Mouse (Mus musculus) liver, embryonic 14.5 days (tissue): Measurements from ENCODE around the gene Taf4. TPM values are rescaled to one million over a fixed set of nuclear protein-coding genes. Genes with fewer than 3 reads are reported as not detected.

Experiments used
- ATAC-seq: fragments of 200-750 bp; cut with Nextera tagmentation; 2 replicates; pipeline ENCODE4 v1.8.0; 2017; ENCODE audit warnings: moderate number of reproducible peaks, mild to moderate bottlenecking, moderate library complexity; ENCODE audit not compliant: insufficient read depth
- DNase-seq, 3 experiments: peaks; one replicate each; pipeline ENCODE4 v3.0.0-alpha.2; 2012 to 2013; ENCODE audit warnings: low read depth in 3 of 3, low spot score in 3 of 3
- H3K27ac ChIP-seq: fragments of 300-500 bp; sonication (generic); 2 replicates; pipeline ENCODE4 v1.5.1; 2014; ENCODE audit warnings: moderate library complexity, mild to moderate bottlenecking, control low read depth, inconsistent platforms
- H3K27me3 ChIP-seq: fragments of 300-500 bp; sonication (generic); 2 replicates; pipeline ENCODE4 v1.6.1; 2014; ENCODE audit warnings: mild to moderate bottlenecking, low read length, moderate library complexity; ENCODE audit not compliant: control insufficient read depth, insufficient read depth
- H3K36me3 ChIP-seq: fragments of 300-500 bp; sonication (generic); replicated peaks from 2 replicates; pipeline ENCODE4 v1.6.1; 2014; ENCODE audit warnings: low read depth; ENCODE audit not compliant: control insufficient read depth, insufficient read depth
- H3K4me1 ChIP-seq, 2 experiments: fragments of 200-500 bp in 1 of 2; fragments of 300-500 bp in 1 of 2; sonication (generic) in 1 of 2; replicated peaks; 2 replicates each; pipeline ENCODE4 v1.6.1; 2012 to 2014; ENCODE audit warnings: antibody characterized with exemption in 1 of 2, inconsistent platforms in 1 of 2, low read length in 1 of 2; ENCODE audit not compliant: control insufficient read depth in 2 of 2, insufficient read depth in 2 of 2
- H3K4me2 ChIP-seq: fragments of 300-500 bp; sonication (generic); 2 replicates; pipeline ENCODE4 v1.6.1; 2014; ENCODE audit warnings: low read depth, mild to moderate bottlenecking, control low read depth, moderate library complexity
- H3K4me3 ChIP-seq, 2 experiments: fragments of 200-500 bp in 1 of 2; fragments of 300-500 bp in 1 of 2; sonication (generic) in 1 of 2; 2 replicates each; pipeline ENCODE4 v1.5.1; 2012 to 2014; ENCODE audit warnings: low read depth in 2 of 2, low read length in 2 of 2, mild to moderate bottlenecking in 2 of 2, control low read depth in 1 of 2, inconsistent platforms in 1 of 2, moderate library complexity in 1 of 2; ENCODE audit not compliant: insufficient read depth in 1 of 2
- H3K9ac ChIP-seq: fragments of 300-500 bp; sonication (generic); replicated peaks from 2 replicates; pipeline ENCODE4 v1.6.1; 2014; ENCODE audit warnings: mild to moderate bottlenecking, control low read depth, moderate library complexity
- H3K9me3 ChIP-seq: fragments of 300-500 bp; sonication (generic); 2 replicates; pipeline ENCODE4 v1.6.1; 2016; ENCODE audit warnings: low read length, mixed read lengths; ENCODE audit not compliant: control insufficient read depth
- CTCF ChIP-seq: IDR thresholded peaks from 2 replicates; pipeline ENCODE4 v1.5.1; 2016; ENCODE audit warnings: antibody characterized with exemption, low read depth, control low read depth
- EP300 ChIP-seq: IDR thresholded peaks from 2 replicates; pipeline ENCODE4 v1.6.1; 2016; ENCODE audit warnings: antibody characterized with exemption, low read depth
- WGBS: fragments of 180-500 bp; shearing (Covaris S2); extraction: QIAGEN DNeasy Blood & Tissue Kit; methylation state at CpG from one replicate; pipeline ENCODE4 v1.1.7; 2014; ENCODE audit not compliant: insufficient replicate concordance; 5-methylcytosine and 5-hydroxymethylcytosine counted together
- polyA plus RNA-seq, 2 experiments: library from polyadenylated mRNA; depleted of rRNA in 1 of 2; stranded (reverse) in 1 of 2; unstranded in 1 of 2; fragments of >200 nt; fragmentation: Nextera tagmentation in 1 of 2; extraction: Ambion mirVana in 1 of 2; gene quantifications; 2 replicates each; pipeline versions ENCODE4 v1.2.1 to v1.2.3; 2012 to 2014

Gene Taf4
- polyA plus RNA-seq, 2 experiments = 2.3 to 5.7 TPM

- Histone ChIP-seq H3K4me1 (no peaks in the 10 kb centered on the region), H3K36me3 (no peaks in the 10 kb centered on the region), H3K9me3 (no peaks in the 10 kb centered on the region), H3K4me3 (no peak overlapping the region), H3K9ac (no peak overlapping the region), H3K4me2 (no peak overlapping the region), H3K27ac (no peak overlapping the region), H3K27me3 (no peaks in the 10 kb centered on the region)
- 51% methylated on average over 3 of the region's 3 CpGs for WGBS
- ATAC-seq = no peak
- no peak for DNase-seq
- no peak for TF ChIP-seq CTCF
- no peak for TF ChIP-seq EP300
Measured at GRCm38 (mm10) chr2:179862676-179863075, 113.8 kb downstream of the Taf4 start.

Other genes with a start within 250 kb of the Taf4 start
- 6.0 and 10.7 TPM in 2 replicates for gene Lsm14b, start 48.3 kb upstream of the Taf4 start, polyA plus RNA-seq (2012; rRNA removed)
- 1.5 and 1.7 TPM in 2 replicates for gene Lsm14b, start 48.3 kb upstream of the Taf4 start, polyA plus RNA-seq (2014; fragmentation: Nextera tagmentation; extraction: Ambion mirVana)
- gene Psma7, start 65.8 kb upstream of the Taf4 start, polyA plus RNA-seq (2012; rRNA removed) = 115 and 150 TPM in 2 replicates
- 310 and 347 TPM in 2 replicates for gene Psma7, start 65.8 kb upstream of the Taf4 start, polyA plus RNA-seq (2014; fragmentation: Nextera tagmentation; extraction: Ambion mirVana)
- gene Ss18l1, start 65.9 kb upstream of the Taf4 start, polyA plus RNA-seq (2012; rRNA removed) = 1.0 and 1.3 TPM in 2 replicates
- gene Ss18l1, start 65.9 kb upstream of the Taf4 start, polyA plus RNA-seq (2014; fragmentation: Nextera tagmentation; extraction: Ambion mirVana) = 0.37 and 0.44 TPM in 2 replicates
- gene Mtg2, start 93.9 kb upstream of the Taf4 start, polyA plus RNA-seq (2012; rRNA removed) = 7.7 and 8.5 TPM in 2 replicates
- 9.9 and 10.7 TPM in 2 replicates for gene Mtg2, start 93.9 kb upstream of the Taf4 start, polyA plus RNA-seq (2014; fragmentation: Nextera tagmentation; extraction: Ambion mirVana)
- gene Hrh3, start 127.8 kb upstream of the Taf4 start, polyA plus RNA-seq (2012; rRNA removed) = 0.02 TPM in 1 of 2 replicates, not detected in the other
- not detected in 2 replicates for gene Hrh3, start 127.8 kb upstream of the Taf4 start, polyA plus RNA-seq (2014; fragmentation: Nextera tagmentation; extraction: Ambion mirVana)
- 3.3 and 4.4 TPM in 2 replicates for gene Osbpl2, start 142.7 kb upstream of the Taf4 start, polyA plus RNA-seq (2012; rRNA removed)
- 7.9 and 8.4 TPM in 2 replicates for gene Osbpl2, start 142.7 kb upstream of the Taf4 start, polyA plus RNA-seq (2014; fragmentation: Nextera tagmentation; extraction: Ambion mirVana)
- 51.7 and 53.3 TPM in 2 replicates for gene Adrm1, start 194.8 kb upstream of the Taf4 start, polyA plus RNA-seq (2012; rRNA removed)
- gene Adrm1, start 194.8 kb upstream of the Taf4 start, polyA plus RNA-seq (2014; fragmentation: Nextera tagmentation; extraction: Ambion mirVana) = 77.8 and 80.5 TPM in 2 replicates
- gene Lama5, start 249.2 kb upstream of the Taf4 start, polyA plus RNA-seq (2012; rRNA removed) = 2.7 and 2.9 TPM in 2 replicates
- 1.7 and 1.9 TPM in 2 replicates for gene Lama5, start 249.2 kb upstream of the Taf4 start, polyA plus RNA-seq (2014; fragmentation: Nextera tagmentation; extraction: Ambion mirVana)